Mouse (Mus musculus) T-helper 1 cell (primary cell): Measurements from ENCODE around the gene Snrpc.

Experiments used
- in situ Hi-C: fragments of 300-600 bp; cut with MboI, MseI; formaldehyde crosslinking; loops from one replicate; pipeline ENCODE4 v1.15.1; 2025; ENCODE audit warnings: high pct_unique_total_duplicates

Snrpc gene

GRCm38 (mm10) chr17:27857649-27858475, 19.9 kb downstream of the Snrpc start:
- in situ Hi-C loops = no loop called here

- in situ Hi-C loops = no loop called here
Measured at GRCm38 (mm10) chr17:27859131-27859530, 21.2 kb downstream of the Snrpc start.

GRCm38 (mm10) chr17:27865461-27865860, 27.5 kb downstream of the Snrpc start:
- in situ Hi-C loops = no loop called here

GRCm38 (mm10) chr17:27866737-27867136, 28.8 kb downstream of the Snrpc start:
- in situ Hi-C loops = no loop called here

GRCm38 (mm10) chr17:27871851-27872250, 33.9 kb downstream of the Snrpc start:
- in situ Hi-C loops = no loop called here

GRCm38 (mm10) chr17:27873583-27873982, 35.6 kb downstream of the Snrpc start:
- in situ Hi-C loops = no loop called here

GRCm38 (mm10) chr17:27874510-27874909, 36.6 kb downstream of the Snrpc start:
- in situ Hi-C loops = no loop called here

GRCm38 (mm10) chr17:27881518-27881917, 43.6 kb downstream of the Snrpc start:
- in situ Hi-C loops = no loop called here

GRCm38 (mm10) chr17:27883129-27883528, 45.2 kb downstream of the Snrpc start:
- in situ Hi-C loops = no loop called here

- in situ Hi-C loops = no loop called here
Measured at GRCm38 (mm10) chr17:27883994-27884393, 46.0 kb downstream of the Snrpc start.

GRCm38 (mm10) chr17:27886499-27887210, 48.7 kb downstream of the Snrpc start:
- in situ Hi-C loops = no loop called here
